Mouse (Mus musculus) liver (tissue): ENCODE measurements around the gene Atp2b1.
A peak's percentile ranks its signal among the peaks of the same experiment; 100 is the strongest.

Experiments used
- DNase-seq: peaks from one replicate; pipeline ENCODE4 v3.0.0-alpha.2; 2020; ENCODE audit warnings: mixed read lengths

Gene Atp2b1

DNA sequence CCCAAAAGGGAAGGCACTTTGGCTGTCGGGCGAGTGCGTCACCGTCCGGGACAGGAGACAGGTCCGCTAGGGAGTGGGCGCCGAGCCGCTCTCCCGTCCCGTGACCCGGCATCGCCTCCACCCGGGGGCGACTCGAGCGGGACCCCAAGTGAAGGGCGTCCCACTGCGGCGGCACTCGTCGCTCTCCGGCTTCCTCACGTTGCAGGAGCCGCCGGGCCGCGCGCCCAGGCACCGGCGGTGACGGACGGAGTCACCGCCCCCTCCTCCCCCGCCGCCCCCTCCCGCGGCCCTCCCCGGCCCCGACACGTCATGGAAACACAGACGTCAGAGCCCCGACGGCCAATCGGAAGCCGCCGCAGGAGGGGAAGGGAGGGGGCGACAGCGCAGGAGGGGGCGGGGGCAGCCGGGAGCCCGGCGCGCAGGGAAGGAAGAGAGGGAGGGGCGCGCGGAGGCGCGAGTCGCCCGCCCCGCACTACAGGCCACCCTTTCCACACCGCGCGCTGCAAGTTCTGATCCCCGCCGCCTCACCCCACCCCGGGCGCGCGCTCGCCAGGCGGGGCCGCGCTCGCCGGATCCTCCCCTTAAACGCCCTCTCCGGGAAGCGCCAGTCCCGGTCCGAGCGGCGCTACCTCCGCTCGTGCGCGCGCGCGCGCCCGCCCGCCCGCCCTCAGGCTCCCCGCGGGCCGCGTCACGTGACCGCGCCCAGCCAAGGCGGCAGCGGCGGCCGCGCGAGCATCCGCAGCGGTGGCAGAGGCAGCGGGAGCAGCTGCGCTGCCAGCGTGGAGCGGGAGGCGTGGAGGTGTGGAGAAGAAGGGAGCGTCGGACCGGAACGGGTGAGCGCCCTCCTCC lies at the start of gene Atp2b1:
Gene Atp2b1, plus strand, starts transcription at position 446 of the 849 bp plus-strand sequence.
- DNase-seq = peak; percentile 97

DNA sequence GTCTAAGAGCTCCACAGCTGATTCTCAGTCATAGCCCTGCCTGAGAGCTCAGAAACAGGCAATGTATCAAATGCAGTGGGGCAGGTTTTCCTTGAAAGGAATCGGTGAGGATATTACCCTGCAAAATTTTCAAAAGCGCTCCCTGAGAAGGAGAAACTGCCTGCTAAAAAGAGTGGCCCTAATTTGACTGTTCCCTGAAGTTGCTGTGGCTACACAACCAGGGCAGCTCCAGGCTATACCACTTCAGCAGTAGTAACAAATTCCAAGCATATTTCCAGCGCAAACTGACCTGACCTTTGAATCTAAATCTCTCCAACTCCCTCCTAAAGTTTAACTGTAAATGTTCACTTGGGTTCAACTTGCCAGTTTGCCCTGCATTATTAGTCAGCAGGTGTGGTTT lies 49.4 kb upstream of the Atp2b1 start:
- no peak for DNase-seq

DNA sequence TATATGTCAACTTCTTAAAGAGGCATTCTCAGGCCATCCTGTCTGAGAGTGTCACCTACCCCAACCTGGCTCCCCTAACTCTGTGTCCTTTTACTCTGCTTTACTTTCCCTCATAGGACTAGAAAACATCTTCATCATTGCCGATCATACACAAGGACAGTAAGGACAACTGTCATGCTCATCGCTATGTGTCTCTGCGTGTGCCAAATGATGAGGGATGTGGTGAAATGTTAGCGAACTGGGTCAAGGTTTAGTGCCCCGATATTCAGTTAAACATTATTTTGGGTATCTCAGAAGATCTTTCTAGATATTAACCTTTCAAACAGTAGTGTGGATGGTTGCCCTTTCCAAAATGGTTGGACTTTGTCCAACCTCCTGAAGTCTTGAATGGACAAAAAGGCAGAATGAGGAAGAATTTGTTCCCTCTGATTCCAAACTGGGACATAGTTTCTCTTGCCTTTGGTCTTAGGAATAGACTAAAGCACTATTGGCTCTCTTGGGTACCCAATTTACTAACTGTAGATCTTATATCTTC lies 47.3 kb upstream of the Atp2b1 start:
- DNase-seq = no peak

DNA sequence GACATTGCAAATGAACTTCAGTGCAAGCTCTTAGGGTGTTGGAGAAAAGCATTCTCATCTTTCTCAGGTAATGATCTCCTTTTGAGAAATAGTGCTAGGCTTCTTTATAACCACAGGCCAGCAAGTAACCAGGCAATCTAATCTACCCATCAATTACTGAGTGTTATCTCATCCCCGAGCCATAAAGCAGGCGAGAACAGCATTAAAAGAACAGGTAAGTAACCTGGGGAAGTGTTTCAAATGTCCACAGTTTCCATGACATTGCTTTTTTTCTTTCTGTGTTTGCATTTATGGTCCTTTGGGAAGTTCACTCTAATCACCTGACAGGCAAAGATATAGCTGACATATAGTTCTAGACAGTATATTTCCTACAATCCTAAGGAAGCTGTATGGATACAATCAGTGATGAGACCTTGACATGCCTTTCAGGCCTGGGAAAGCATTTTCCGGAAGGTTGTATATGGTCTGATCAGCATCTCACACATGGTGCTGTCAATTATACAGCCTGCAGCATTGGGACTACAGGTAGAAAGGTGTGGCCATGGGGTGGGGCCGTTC lies 45.8 kb upstream of the Atp2b1 start:
- no peak for DNase-seq

DNA sequence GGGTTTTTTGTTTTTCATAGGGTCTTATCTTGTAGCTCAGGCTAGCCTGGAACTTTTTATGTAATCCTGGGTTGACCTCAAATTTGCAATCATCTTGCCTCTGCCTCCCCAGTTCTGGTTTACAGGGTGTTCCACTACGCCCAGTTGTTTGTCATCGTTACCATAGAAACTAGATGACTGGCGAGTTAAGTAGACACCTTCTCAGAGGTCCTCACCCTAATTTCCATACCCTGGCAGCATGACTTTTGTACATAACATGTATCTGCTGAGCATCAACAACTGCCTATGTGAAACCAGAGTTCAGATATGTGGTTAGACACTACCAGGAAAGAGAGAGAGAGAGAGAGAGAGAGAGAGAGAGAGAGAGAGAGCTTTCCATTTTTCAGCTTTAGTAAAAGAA lies 36.4 kb upstream of the Atp2b1 start:
- peak; percentile 11 for DNase-seq

DNA sequence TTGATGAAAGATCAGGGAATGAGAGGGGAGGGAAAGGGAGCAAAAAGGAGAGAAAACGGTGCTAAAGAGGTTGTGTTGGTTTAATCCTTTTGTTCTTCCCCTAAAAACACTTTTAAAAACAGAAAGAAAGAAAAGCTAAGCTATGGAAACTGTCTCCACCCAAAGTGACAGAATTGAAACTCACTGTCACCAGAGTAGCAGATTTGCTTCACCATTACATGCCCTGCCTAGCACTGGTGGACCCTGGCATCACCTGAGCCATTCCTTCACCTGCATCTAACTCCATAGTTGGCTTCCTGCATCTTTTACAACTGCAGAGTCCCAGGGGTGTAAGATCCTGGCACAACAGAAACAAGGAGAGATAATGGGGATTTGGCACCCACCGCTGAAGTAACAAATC lies 35.6 kb upstream of the Atp2b1 start:
- DNase-seq = no peak

DNA sequence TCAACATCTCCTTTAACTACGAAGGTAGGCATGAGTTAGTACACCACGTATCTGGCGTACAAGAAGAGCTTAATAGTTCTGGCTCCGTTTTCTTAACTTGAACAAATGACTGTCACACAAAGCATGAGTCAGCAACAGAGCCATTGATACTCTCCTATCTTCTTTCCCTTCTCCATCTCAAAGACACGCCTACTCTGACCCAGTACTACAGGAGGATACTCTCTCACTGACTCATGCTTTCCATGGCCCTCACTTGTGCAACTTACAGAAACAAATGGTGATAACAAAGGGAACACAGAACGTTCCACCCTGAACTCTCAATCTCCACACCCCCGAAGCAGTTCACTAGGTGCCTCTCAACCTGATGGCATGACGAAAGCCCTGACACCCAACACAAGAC lies 34.1 kb upstream of the Atp2b1 start:
- DNase-seq = peak; percentile 35

DNA sequence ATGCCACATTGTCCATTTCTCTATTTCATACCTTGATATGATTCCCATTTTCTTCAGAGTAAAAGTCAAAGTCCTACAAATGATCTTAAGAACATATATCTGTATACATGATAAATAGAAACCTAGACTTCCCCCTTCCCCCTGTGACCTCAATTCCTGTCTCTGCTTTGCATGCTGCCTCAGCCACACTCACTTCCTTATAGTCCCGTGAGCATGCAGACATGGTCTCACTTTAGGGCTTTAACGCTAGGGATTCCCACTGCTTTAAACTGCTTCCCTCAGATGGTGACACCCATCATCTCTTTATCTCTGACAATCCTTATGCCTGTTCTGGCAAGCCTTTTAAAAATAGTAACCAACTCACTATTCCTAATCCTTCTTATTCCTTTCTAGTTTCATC lies 33.5 kb upstream of the Atp2b1 start:
- DNase-seq = no peak

DNA sequence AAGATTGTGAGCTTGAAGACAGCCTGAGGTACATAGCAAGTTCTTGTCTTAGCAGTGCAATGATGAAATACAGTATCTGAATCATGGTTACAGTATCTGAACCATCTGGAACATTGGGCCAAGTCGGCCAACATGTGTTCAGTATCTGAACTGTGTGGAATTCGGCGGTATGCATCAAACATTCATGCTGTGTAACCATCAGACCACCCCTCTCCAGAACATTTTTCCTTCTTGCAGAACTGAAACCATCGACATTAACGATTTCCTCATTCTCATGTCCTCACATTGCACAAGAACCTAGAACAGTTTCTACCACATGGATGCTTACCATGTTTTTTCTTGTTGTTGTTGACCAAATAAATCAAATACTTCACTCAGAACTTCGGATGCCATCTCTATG lies 32.7 kb upstream of the Atp2b1 start:
- no peak for DNase-seq

DNA sequence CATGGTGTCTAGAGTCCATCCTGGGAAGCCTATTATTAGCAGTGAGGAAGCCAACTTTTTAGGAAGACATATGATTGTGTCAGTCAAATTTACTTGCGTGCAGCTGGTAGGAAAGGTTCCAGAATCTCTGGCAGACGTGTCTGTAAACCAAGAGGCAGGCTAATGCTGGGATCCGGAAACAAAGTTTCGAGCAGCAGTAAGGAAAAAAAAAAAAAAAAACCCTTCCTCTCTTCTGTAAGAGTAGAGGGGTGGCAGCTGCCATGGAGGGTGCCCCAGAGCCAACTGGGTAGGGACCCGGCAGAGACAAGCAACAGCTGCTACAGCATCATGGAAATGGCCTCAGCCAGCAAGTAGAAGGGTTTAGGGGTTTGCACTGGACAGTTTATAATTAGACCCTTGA lies 31.6 kb upstream of the Atp2b1 start:
- no peak for DNase-seq

DNA sequence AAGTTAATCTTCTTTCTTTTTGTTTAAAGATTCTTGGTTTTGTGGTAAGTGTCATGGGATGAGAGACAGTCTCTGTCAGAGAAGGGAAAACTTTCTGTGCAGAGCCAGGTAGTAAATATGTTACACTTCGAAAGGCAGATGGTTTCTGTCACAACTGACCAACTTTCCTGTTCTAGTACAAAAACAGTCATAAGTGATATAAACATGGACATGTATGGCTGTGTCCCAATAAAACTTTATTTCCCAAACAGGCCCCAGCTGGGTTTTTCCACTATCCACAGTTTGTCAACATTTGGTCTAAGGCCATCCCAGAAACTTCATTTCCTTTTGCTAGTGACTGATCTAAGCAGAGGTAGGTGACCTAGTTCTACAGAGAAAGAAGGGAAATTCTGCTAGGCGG lies 29.8 kb upstream of the Atp2b1 start:
- no peak for DNase-seq

DNA sequence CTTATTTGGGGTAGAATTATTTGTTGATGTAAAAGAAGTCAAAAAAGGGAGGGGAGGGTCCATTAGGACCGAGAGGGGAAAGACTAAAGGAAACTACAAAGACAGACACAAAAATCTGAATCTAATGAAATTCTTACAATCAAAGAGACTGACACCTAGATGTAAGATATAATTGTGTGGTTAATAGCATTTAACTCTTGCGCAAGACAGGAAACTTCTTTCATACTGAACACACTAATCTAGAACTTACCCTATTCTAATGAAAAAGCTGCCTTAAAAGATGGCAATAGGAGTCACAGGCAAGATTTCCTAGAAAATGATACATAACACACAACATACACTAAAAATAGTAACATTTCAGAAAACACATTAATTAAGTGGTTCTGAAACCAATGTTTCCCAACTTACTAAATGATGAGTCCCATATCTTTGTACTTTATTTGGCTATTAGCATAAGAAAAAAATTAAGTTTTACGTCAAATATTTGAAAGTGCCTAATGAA lies 27.4 kb upstream of the Atp2b1 start:
- DNase-seq = no peak

DNA sequence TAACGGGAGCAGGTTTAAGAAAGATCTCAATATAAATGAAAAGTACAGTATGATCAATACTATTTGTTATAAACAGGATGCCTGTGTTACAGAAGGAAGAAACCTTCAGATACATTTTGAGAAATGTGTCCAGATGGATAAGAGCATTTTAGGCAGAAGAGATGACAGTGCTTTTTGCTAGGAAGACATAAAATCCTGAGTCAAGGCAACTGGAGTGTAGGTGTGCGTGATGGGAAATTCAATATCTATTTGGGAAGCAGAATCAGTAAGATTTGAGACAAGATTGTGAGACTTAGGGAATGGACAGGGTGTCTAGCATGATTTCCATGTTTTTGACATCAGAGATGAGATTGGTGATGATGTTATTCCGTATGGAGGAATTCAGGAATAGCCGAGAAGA lies 22.8 kb upstream of the Atp2b1 start:
- no peak for DNase-seq

DNA sequence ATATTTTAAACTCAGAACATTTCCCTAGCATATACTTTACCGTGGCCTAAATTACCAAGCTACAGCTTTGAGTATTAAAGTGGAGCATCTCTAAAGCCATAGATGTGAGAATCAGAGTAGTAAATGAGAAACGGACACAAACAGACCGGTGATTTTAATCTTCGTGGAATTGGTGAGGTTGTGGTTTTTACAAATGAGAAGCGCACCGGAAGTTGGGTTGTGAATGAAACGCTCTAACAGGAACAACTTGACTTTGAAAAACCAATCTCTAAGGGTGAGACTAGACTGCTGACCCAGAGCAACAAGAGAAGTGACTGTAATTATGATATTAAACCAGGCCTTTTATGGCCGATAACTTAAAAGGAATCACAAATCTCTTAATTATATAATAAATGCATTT lies 16.7 kb upstream of the Atp2b1 start:
- DNase-seq = no peak

DNA sequence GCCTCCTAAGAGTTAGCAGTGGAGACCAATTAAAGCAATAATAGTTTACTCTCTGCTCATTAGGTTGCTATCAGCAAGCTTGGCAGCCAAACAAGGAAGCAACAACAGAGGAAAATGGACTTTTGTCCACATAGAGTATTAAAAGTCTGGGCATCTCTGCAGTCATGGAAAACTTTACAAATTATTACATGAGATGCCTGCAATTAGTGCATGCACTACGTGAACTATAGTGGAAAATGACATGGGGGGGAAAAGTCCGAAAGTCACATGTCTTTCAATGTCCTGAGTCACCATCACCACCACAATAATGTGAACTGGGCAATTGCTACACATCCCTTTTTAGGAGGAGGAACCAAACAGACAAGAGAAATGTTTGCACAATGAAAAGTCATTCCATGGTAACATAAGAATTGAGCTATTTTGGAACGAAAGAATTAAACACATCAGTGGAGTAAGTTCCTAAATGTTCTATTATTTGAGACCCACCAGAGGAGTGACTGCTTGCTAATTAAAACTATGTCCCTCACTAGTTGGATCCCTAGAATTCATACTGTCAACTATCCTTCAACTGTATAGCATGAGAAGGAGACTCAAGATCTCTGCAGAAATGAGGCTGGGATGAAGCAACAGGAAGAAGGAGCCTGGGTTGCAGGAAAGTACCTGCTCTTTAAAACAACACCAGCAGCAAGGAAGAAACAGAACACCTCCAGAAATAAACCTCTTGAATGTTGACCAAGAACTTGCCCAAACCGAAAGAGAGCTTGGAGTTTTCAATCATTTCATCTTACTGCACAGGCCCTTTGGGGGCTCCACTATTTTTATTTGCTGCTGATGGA lies 16.1 kb upstream of the Atp2b1 start:
- DNase-seq = no peak

DNA sequence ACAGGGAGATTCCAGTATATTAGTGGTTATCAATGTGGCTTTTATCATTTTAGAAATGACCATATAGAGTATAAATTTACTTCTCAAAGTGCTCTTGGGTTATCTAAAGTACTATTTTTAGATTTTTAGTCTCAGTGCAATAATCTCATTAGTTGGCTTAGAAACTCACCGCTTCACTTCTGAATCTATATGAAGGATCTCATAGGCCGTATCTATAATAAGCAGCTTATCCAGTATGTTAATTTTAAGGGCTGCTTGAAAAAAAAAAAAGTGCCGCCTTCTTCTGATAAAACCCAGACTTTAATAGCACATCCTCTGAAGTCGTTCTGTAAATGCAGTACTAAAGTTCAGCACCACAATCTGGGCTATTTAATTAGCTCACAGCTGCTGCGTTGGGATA lies 12.7 kb upstream of the Atp2b1 start:
- DNase-seq = no peak

DNA sequence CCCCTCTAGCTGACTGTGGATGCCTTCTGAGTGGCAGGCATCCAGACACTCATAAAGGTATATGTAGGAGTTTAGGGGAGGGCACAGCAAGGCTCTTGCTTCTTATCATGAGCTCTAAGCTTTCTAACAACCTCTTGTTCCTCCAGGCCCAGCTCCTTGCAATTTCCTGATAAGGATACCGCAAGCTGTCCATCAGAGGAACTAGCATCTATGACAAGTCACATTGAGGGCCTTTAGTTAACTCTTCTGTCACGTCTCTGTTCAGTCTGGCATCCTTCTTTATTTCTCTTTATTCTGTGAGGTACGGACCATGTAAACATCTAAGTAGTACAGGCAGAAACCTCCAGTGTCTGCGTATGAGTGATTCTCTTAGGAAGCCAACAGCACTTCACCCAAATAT lies 8.2 kb upstream of the Atp2b1 start:
- peak; percentile 77 for DNase-seq

DNA sequence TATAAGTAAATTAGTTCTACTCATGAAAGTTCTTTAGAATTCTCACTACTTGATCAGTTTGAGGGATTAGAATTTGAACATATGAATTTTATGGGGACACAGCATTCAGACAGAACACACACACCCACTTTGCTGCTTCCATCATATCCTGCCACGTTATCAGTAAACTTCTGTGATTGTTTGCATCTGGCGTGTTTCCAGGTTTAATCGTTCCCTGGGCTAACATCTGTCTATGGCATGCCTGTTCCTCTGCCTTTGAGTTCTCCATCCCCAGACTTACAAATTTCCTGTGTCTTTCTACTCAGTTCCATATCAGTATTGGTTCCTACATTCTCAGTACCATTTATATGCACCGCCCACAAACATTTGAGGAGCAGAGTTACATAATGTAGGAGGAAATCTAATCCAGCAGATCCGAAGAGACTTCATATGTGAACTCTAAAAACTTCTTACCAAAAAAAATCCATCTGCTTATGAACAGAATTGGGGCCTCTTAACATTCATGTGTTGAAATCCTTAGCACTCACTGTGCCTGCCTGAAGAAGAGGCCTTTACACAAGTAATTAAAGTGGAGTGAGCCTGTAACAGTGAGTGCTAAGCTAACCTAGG lies 7.2 kb upstream of the Atp2b1 start:
- peak; percentile 56 for DNase-seq

DNA sequence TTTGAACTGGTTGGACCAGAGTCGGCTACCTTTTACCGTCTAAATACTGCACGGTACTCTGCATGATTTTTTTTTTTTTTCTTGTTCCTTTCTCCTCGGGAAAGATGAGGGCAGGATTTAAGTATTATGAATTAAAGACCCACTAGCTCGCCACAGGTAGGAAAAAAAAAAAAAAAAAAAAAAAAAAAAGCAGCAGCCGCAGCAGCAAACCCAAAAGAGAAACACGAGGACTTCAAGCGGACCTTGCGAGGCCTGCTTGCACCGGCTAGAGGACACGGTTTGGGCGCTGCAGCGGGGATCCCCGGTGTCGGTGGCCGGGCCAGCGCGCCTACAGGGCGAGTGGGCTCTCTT lies 621 bp upstream of the Atp2b1 start:
- no peak for DNase-seq

DNA sequence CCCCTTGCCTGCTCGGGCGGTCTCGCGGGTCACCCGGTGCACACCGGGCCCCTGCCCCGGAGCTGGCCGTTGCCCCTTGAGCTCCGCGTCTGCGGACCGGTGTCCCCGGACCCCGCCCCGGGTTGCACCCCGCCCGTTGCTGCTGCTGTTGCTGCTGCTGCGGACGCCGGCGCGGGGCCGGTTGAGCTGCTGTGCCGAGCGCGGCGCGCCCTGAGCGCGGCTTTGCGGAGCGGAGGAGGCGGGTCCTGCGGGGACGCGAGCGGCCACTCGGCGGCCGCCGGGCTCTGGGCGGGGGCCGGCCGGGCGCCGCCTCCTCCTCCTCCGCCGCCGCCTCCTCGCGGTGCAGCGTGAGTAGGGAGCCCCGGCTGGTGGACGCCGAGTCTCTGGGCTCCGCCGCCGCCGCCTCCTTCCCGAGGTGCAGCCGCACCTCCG lies 620 bp downstream of the Atp2b1 start:
- peak; percentile 92 for DNase-seq

DNA sequence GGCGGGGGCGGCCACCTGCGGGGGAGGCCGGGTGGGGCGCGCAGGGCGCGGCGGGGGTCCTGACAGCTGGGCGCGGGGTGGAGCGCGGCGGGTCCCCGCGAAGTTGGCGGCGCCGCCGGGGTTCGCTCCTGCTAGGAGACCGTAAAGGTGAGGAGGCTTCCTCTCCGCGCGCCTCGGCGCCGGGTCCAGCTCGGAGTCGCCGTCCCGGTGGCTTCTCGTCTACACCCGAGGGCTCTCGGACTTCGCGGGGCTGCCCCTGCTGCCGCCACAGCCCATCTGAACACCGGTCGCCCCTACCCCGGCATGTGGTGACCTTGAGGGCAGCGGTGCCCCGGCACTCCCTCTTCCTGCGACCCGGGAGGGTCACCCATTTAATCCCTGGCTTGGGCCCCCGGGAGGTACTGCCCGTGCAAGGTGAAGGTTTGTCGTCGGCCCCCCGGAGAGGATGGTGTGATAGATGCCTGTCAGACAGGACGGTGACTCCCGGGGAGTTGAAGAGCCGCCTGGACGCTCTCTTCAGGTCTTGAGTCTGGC lies 1.3 kb downstream of the Atp2b1 start:
- DNase-seq = peak; percentile 51

DNA sequence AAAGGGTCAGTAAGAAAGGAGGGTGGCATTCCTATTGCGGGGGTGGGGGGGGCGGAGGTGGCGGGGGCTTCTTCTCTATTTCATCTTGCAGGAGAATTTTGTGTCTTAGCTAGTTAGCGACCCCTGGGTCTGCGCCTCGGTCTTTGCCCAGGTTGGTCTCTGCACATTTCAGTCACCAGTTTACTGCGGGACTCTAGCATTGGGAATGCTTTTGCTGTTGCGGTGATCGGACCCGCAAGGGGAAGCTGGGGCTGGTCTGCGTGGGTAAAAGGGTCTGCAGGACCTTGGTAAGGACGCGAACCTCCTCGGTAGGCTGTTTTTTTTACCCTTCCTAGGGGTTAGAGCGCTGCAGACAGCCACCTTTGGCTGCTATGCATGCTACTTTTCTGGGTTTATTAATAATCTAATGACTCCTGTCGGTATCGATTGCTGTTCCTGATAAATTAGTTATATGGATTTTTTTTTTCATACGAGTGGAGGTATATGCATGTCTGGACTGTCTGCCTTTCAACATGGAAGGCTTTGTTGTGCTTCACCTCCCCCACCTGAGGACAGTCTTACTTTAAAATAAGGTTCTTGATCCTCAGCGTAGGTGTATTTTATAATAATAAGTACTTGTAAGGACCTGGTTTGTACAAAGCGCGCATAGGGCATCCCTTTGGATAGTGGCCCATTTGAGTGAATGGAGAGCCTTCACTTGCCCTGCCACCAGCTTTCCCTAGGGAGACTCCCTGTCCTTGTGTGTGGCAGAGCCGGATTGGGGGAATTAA lies 2.0 kb downstream of the Atp2b1 start:
- no peak for DNase-seq
